Mouse (Mus musculus) layer of hippocampus, adult 18-20 months (tissue): Measurements from ENCODE around the gene Rpl26. TPM values are rescaled to one million over a fixed set of nuclear protein-coding genes. Genes with fewer than 3 reads are reported as not detected.
"Not testable (repeated sequence)": the region's sequence is repeated elsewhere in the genome, so short reads cannot be mapped to it uniquely, and the experiment has no call there.

Experiments used
- DNase-seq, 2 experiments: peaks; one replicate each; pipeline ENCODE4 v3.0.0; 2022; ENCODE audit warnings: low spot score in 2 of 2
- total RNA-seq, 2 experiments: library from RNA; stranded (reverse); gene quantifications; 2 replicates each; pipeline ENCODE4 v1.2.3; 2021

Gene Rpl26
- total RNA-seq, 2 experiments from 2014 or later: 802 to 835 TPM

GRCm38 (mm10) chr11:68911531-68912177, 10.3 kb downstream of the Rpl26 start:
- no peak for DNase-seq

- no peak for DNase-seq
Measured at GRCm38 (mm10) chr11:68914566-68914965, 13.2 kb downstream of the Rpl26 start.

DNA sequence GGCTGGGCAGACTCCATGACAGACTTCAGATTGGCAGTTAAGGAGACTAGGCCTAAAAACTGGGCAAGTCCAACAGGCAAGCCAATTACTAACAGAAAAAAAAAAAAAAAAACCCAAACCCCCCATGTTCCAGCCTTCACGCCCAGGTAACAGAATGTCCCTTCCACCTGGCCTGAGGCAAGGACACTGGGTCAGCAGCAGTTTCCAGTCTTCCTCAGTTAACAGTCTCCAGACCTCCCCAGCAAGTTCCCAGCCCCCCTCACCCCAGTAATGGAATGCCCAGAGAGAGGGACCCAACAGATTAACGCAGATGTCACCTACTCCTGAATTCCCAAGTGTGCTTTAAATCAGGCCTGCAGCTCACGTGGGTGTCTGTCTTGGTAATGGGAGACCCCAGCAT, 21.8 kb downstream of the Rpl26 start:
- no peak for DNase-seq

- no peak for DNase-seq
Measured at GRCm38 (mm10) chr11:68924749-68925148, 23.4 kb downstream of the Rpl26 start.

DNA sequence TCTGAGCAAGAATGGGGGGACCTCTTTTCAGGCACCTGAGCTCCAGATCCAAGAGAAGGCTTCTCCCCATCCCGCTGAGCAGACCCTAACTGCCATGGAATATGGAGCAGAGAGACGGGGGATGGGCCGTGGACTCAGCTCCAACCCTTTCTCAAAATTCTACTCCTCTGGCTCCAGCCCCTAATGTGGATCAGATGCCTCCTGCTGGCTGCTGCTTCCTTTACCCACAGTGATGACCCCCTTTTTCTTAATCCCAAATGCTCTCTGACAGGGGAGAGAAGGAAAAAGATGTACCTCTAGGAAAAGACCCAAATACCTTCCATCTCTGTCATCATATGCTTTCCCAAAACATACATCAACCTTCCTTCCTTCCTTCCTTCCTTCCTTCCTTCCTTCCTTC, 25.6 kb downstream of the Rpl26 start, which contains the start of gene Odf4:
Odf4 (minus strand) TSS at position 101 of the 400 bp plus-strand sequence.
- no peak for DNase-seq

DNA sequence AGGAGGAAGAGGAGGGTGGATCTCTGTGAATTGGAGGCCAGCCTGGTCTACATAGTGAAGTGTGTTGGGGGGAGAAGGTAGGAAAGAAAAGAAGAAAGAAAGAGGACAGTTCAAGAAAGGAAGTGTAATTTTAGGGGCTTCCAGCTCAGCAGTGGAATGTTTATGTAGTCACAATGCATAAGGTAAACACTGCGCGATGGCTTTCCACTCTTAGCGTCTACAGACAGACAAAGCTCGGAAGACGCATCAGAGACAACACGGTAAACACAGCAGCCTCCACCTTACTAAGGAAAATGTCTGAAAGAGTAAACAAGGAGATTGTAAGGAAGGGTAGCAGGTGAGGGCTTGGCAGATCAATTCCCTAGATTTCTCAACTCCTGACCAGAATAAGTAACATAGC, 28.6 kb downstream of the Rpl26 start:
- DNase-seq: no peak

- DNase-seq: no peak
Measured at GRCm38 (mm10) chr11:68933885-68934507, 32.6 kb downstream of the Rpl26 start.

GRCm38 (mm10) chr11:68936951-68937350, 35.6 kb downstream of the Rpl26 start:
- not testable (repeated sequence) for DNase-seq

- DNase-seq: peak; percentile 86 to 93
Measured at GRCm38 (mm10) chr11:68939451-68940304, 38.3 kb downstream of the Rpl26 start.

- DNase-seq: peak in 1 of 2 experiments; percentile 5
Measured at GRCm38 (mm10) chr11:68940516-68940915, 39.1 kb downstream of the Rpl26 start.

DNA sequence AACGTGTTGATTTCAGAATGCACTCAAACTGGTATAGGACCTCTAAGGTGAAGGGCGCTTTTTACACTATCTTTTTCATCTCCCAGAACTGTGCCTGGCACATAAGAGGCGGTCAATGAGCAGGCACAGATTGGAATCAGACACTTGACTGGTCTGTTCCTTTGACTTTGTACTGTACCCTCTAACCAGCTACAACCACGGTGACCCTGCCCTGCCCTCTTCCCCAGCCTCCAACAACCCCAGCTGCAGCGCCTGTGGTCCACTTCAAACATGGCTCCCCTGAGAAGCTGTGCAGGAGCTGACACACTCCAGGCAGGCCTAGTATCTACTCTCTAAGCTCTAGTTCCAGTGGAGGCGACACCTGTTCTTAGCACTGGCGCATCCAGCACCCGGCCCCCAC, 41.3 kb downstream of the Rpl26 start:
- no peak for DNase-seq

DNA sequence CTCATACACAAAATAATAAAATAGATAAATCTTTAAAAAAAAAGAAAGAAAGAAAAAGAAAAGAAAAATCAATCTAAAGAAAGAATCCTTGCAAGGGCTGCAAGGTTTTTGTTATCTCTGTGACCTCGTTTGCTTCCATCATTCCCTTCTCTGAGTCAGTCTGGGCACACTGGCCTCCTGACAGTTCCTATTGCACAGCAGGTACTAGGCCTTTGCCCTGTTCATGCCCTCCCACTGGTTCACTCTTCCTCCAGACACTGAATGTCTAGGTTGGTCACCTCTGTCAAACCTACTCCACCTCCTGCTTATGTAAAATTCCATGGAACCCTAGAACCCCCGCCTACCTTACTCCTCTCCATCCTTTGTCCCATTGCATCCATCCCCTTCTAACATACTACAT, 43.9 kb downstream of the Rpl26 start:
- DNase-seq: no peak

GRCm38 (mm10) chr11:68946001-68946400, 44.6 kb downstream of the Rpl26 start:
- DNase-seq: no peak

DNA sequence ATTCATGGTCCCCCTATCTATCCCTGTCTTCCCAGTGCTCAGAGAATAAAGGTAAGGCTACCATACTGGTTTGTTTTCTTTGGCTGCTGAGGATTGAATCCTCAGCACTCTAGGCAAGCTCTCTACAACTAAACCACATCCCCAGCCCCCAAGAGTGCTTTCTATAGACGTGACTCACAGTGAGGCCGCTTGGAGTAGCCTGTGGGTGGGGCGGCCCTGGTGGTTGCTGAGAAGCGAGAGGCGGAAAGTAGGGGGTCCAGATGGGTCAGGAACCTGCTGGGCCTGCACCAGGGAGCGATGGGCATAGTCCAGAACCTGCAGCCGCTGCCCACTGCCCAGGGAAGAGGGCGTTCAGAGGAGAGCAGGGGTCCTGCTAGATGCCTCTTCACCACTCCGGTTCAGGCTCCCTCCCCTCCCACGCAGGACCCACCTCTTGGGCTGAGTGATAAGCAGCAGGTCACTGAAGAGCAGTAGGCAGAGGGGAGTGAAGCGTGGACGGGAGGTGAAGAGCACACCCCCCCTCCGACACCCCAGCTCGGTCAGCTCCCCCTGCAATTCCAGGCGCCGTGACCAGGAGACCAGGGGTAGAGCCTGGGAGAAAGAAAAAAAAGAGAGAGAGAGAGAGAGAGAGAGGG, 45.5 kb downstream of the Rpl26 start:
- peak in 1 of 2 experiments; percentile 46 for DNase-seq

DNA sequence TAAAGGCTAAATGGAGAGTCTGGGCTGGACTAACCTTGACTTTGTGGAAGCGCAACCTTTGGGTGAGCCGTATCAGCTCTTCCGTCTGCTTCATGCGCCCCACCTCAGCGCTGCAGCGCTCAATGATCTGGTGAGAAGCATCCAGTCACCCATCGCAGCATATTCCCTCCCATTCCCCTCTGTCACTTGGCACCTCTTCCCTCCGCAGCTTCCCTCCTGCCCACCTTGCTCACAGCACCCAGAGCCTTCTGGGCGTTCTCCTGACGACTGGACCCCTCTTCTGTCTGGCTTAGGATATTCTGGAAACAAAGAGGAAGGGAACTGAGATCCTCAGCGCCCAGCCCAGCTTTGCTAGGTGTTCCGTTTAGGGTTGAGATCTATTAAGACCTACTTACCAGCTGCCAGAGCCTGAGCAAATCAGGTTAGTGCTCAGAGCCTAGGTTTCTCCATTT, 46.2 kb downstream of the Rpl26 start:
- DNase-seq: no peak

GRCm38 (mm10) chr11:68953903-68954302, 52.5 kb downstream of the Rpl26 start:
- DNase-seq: no peak

DNA sequence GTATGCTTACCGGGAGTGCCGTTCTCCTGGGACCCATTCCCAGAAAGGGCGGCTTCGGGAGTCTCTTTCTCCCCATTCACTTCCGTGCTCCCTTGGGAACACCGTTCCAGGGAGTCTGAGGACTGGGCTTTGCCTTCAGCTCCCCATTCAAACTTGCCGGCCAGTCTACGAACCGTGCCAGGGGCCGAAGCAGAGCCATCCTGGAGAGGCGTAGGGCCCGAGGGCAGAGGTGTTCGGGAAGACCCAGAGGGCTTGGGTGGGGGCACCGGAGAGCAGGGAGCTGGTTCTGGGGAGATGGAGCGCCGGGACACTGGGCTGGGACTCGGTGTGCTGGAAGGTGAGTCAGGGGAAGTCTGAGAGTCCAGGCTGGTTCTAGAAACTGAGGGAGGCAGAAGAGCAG, 53.0 kb downstream of the Rpl26 start:
- DNase-seq: no peak

- DNase-seq: no peak
Measured at GRCm38 (mm10) chr11:68955473-68955872, 54.1 kb downstream of the Rpl26 start.

- DNase-seq: no peak
Measured at GRCm38 (mm10) chr11:68956107-68956506, 54.7 kb downstream of the Rpl26 start.
